Mouse (Mus musculus) CH12.LX (cell line): ENCODE data around the gene Cdc20. TPM values are rescaled to one million over a fixed set of nuclear protein-coding genes. Genes with fewer than 3 reads are reported as not detected.

ENCODE experiments used
- DNase-seq: peaks from one replicate; pipeline ENCODE4 v3.0.0-alpha.2; 2013; ENCODE audit errors: extremely low read depth
- H3K27ac ChIP-seq: 2 replicates; pipeline ENCODE4 v1.5.1; 2012; ENCODE audit warnings: low read depth, mild to moderate bottlenecking, control low read depth, moderate library complexity; ENCODE audit not compliant: insufficient read depth
- H3K27me3 ChIP-seq: replicated peaks from 2 replicates; pipeline ENCODE3; 2012; ENCODE audit warnings: inconsistent platforms
- H3K36me3 ChIP-seq, 2 experiments: replicated peaks in 1 of 2; 2 replicates each; pipeline versions ENCODE3 to v1.6.1; 2012; ENCODE audit warnings: inconsistent platforms in 1 of 2, low read length in 1 of 2, mild to moderate bottlenecking in 1 of 2, mixed read lengths in 1 of 2, moderate library complexity in 1 of 2; ENCODE audit not compliant: control insufficient read depth in 1 of 2, insufficient read depth in 1 of 2
- H3K4me1 ChIP-seq, 2 experiments: 2 replicates each; pipeline ENCODE4 v1.6.1; 2012; ENCODE audit warnings: inconsistent platforms in 1 of 2, moderate library complexity in 1 of 2; ENCODE audit not compliant: insufficient read depth in 2 of 2, control insufficient read depth in 1 of 2
- H3K4me2 ChIP-seq: 2 replicates; pipeline ENCODE4 v1.6.1; 2012; ENCODE audit warnings: low read depth, mild to moderate bottlenecking, control low read depth; ENCODE audit not compliant: poor library complexity, insufficient read depth, severe bottlenecking
- H3K4me3 ChIP-seq, 3 experiments: fragments of 150-350 bp in 1 of 3; sonication (generic) in 1 of 3; replicated peaks in 1 of 3; 2 replicates each; pipeline versions ENCODE3 to v1.5.1; 2011 to 2012; ENCODE audit warnings: low read depth in 2 of 3, low read length in 2 of 3, mild to moderate bottlenecking in 2 of 3, moderate library complexity in 2 of 3, control low read depth in 1 of 3, improper control_type of control experiment in 1 of 3, inconsistent platforms in 1 of 3, mixed read lengths in 1 of 3; ENCODE audit not compliant: poor library complexity in 1 of 3
- H3K79me2 ChIP-seq: replicated peaks from 2 replicates; pipeline ENCODE4 v1.6.1; 2012; ENCODE audit warnings: mild to moderate bottlenecking, moderate library complexity; ENCODE audit not compliant: control insufficient read depth, poor library complexity, insufficient read depth, severe bottlenecking; ENCODE audit errors: extremely low read depth
- H3K9ac ChIP-seq: 2 replicates; pipeline ENCODE4 v1.6.1; 2012; ENCODE audit warnings: low read depth, mild to moderate bottlenecking, control low read depth, moderate library complexity; ENCODE audit not compliant: insufficient read depth
- H3K9me3 ChIP-seq: replicated peaks from 2 replicates; pipeline ENCODE3; 2012; ENCODE audit warnings: low read length, inconsistent platforms, mixed read lengths
- CTCF ChIP-seq, 2 experiments: IDR thresholded peaks in 1 of 2; conservative IDR thresholded peaks in 1 of 2; 2 replicates each; pipeline ENCODE4 v1.5.1; 2011 to 2012; ENCODE audit warnings: low read depth in 2 of 2, low read length in 2 of 2, improper control_type of control experiment in 1 of 2, inconsistent platforms in 1 of 2, mild to moderate bottlenecking in 1 of 2, moderate library complexity in 1 of 2
- E2F4 ChIP-seq: IDR thresholded peaks from 2 replicates; pipeline ENCODE4 v1.6.1; 2011; ENCODE audit warnings: low read depth, low read length, improper control_type of control experiment; ENCODE audit not compliant: insufficient replicate concordance
- EP300 ChIP-seq: IDR thresholded peaks from 2 replicates; pipeline ENCODE4 v1.6.1; 2011; ENCODE audit warnings: low read length, improper control_type of control experiment
- ETS1 ChIP-seq: conservative IDR thresholded peaks from 2 replicates; pipeline ENCODE4 v1.6.1; 2012; ENCODE audit warnings: low read depth, mild to moderate bottlenecking, inconsistent platforms, low read length, improper control_type of control experiment, moderate library complexity
- IRF4 ChIP-seq: IDR thresholded peaks from 2 replicates; pipeline ENCODE4 v1.6.1; 2014; ENCODE audit warnings: low read depth, mild to moderate bottlenecking, inconsistent platforms, low read length, improper control_type of control experiment
- JUND ChIP-seq: conservative IDR thresholded peaks from 2 replicates; pipeline ENCODE4 v1.6.1; 2011; ENCODE audit warnings: low read depth, low read length, improper control_type of control experiment
- MAFK ChIP-seq: IDR thresholded peaks from 2 replicates; pipeline ENCODE4 v1.6.1; 2011; ENCODE audit warnings: low read length, improper control_type of control experiment; ENCODE audit not compliant: insufficient replicate concordance
- MXI1 ChIP-seq: IDR thresholded peaks from 2 replicates; pipeline ENCODE4 v1.6.1; 2011; ENCODE audit warnings: mild to moderate bottlenecking, low read depth, low read length, improper control_type of control experiment
- RCOR1 ChIP-seq: conservative IDR thresholded peaks from 2 replicates; pipeline ENCODE4 v1.6.1; 2012; ENCODE audit warnings: low read depth, mild to moderate bottlenecking, inconsistent platforms, low read length, improper control_type of control experiment
- TCF12 ChIP-seq: IDR thresholded peaks from 2 replicates; pipeline ENCODE4 v1.6.1; 2014; ENCODE audit warnings: low read depth, mild to moderate bottlenecking, inconsistent platforms, low read length, improper control_type of control experiment
- USF1 ChIP-seq: IDR thresholded peaks from 2 replicates; pipeline ENCODE4 v1.6.1; 2014; ENCODE audit warnings: low read depth, mild to moderate bottlenecking, inconsistent platforms, low read length, improper control_type of control experiment
- ZKSCAN1 ChIP-seq: IDR thresholded peaks from 2 replicates; pipeline ENCODE4 v1.6.1; 2012; ENCODE audit warnings: low read depth, inconsistent platforms, low read length, improper control_type of control experiment, borderline replicate concordance
- ZMIZ1 ChIP-seq: IDR thresholded peaks from 2 replicates; pipeline ENCODE4 v1.6.1; 2012; ENCODE audit warnings: low read depth, mild to moderate bottlenecking, inconsistent platforms, low read length, improper control_type of control experiment
- dilution Hi-C: fragments of 300-500 bp; cut with MboI; formaldehyde crosslinking; loops from 2 replicates; pipeline ENCODE4 v1.14.3; 2020; ENCODE audit warnings: low sequenced_read_pairs; ENCODE audit not compliant: extremely low pct_unique_long_range_greater_than_20kb, extremely low pct_ligation_motif_present
- in situ Hi-C: fragments of 300-500 bp; cut with MboI; formaldehyde crosslinking; loops from 3 replicates; pipeline ENCODE4 v1.14.3; 2019; ENCODE audit warnings: low sequenced_read_pairs, low pct_ligation_motif_present, low pct_unique_long_range_greater_than_20kb, mixed read lengths
- polyA plus RNA-seq: library from polyadenylated mRNA; unstranded; fragments of >175 nt; gene quantifications from 2 replicates; pipeline ENCODE4 v1.2.1, GENCODE M21; 2012; ENCODE audit warnings: low read depth; ENCODE audit not compliant: insufficient read length
- total RNA-seq, 2 experiments: library from RNA; depleted of rRNA; stranded (reverse); fragments of 300-350 nt in 1 of 2; fragments of >200 nt in 1 of 2; gene quantifications; 2 replicates each; pipeline ENCODE4 v1.2.3; 2012 to 2014

Gene Cdc20
- total and polyA plus RNA-seq, 3 experiments, result 172 to 213 (median 212) TPM

GRCm38 (mm10) chr4:118424541-118425160 is 12.5 kb downstream of the Cdc20 start:
- H3K9ac ChIP-seq, result no peak overlapping the region

GRCm38 (mm10) chr4:118421384-118421783 is 15.8 kb downstream of the Cdc20 start:
- Histone ChIP-seq H3K36me3 (peaks cover 25 to 45% of the 10 kb centered on the region in 2 experiments), H3K9ac (no peak overlapping the region), H3K4me1 (peaks cover 0 to 7% of the 10 kb centered on the region in 2 experiments; a peak in 1 of 4 replicates), H3K9me3 (no peaks in the 10 kb centered on the region), H3K4me2 (no peak overlapping the region), H3K4me3 (no peak overlapping the region), H3K27ac (no peak overlapping the region), H3K79me2 (no peaks in the 10 kb centered on the region), H3K27me3 (no peaks in the 10 kb centered on the region)
- dilution Hi-C loops (no loop called here), in situ Hi-C loops (no loop called here)
- TF ChIP-seq ETS1 (no peak), E2F4 (no peak), EP300 (no peak), ZMIZ1 (no peak), IRF4 (no peak), MXI1 (no peak), USF1 (no peak), JUND (no peak), RCOR1 (no peak), CTCF (conservative IDR thresholded peaks at IDR 0.05 in 1 of 2, IDR thresholded peaks at IDR 0.05 in 1 of 2; ENCODE audit: low read depth in 2 of 2, low read length in 2 of 2) (no peak)
- DNase-seq, result no peak

More at GRCm38 (mm10) chr4:118424541-118425160, 12.5 kb downstream of the Cdc20 start:
- Histone ChIP-seq H3K9me3 (no peaks in the 10 kb centered on the region), H3K4me2 (no peak overlapping the region), H3K4me3 (no peak overlapping the region), H3K27ac (no peak overlapping the region), H3K79me2 (peaks cover 16% of the 10 kb centered on the region), H3K4me1 (peaks cover 7 to 24% of the 10 kb centered on the region in 2 experiments), H3K27me3 (no peaks in the 10 kb centered on the region), H3K36me3 (peaks cover 9 to 19% of the 10 kb centered on the region in 2 experiments)
- no peak for TF ChIP-seq MAFK
- TF ChIP-seq EP300, result no peak
- TF ChIP-seq ZKSCAN1, result no peak
- no peak for TF ChIP-seq TCF12
- DNase-seq, result no peak
- dilution Hi-C loops, result no loop called here
- in situ Hi-C loops, result no loop called here
